Mouse (Mus musculus) neural tube, embryonic 11.5 days (tissue): ENCODE data around the gene Rps6. TPM values are rescaled to one million over a fixed set of nuclear protein-coding genes. Genes with fewer than 3 reads are reported as not detected.

Experiments used
- ATAC-seq: fragments of 200-750 bp; cut with Nextera tagmentation; 2 replicates; pipeline ENCODE4 v1.8.0; 2017; ENCODE audit warnings: moderate number of reproducible peaks, mild to moderate bottlenecking, moderate TSS enrichment, moderate library complexity; ENCODE audit not compliant: insufficient read depth, low FRiP score, low TSS enrichment
- DNase-seq: peaks from one replicate; pipeline ENCODE4 v3.0.0-alpha.2; 2015; ENCODE audit warnings: low spot score
- H3K27ac ChIP-seq: fragments of 300-500 bp; sonication (generic); 2 replicates; pipeline ENCODE4 v1.5.1; 2014; ENCODE audit warnings: low read depth, mild to moderate bottlenecking, low read length
- H3K27me3 ChIP-seq: fragments of 300-500 bp; sonication (generic); 2 replicates; pipeline ENCODE4 v1.6.1; 2014; ENCODE audit warnings: mild to moderate bottlenecking, low read length, mixed read lengths; ENCODE audit not compliant: control insufficient read depth, insufficient read depth
- H3K36me3 ChIP-seq: fragments of 300-500 bp; sonication (generic); 2 replicates; pipeline ENCODE4 v1.6.1; 2014; ENCODE audit warnings: mild to moderate bottlenecking, low read length, moderate library complexity, mixed read lengths; ENCODE audit not compliant: control insufficient read depth, insufficient read depth
- H3K4me1 ChIP-seq: fragments of 300-500 bp; sonication (generic); 2 replicates; pipeline ENCODE4 v1.6.1; 2014; ENCODE audit warnings: low read length, mixed read lengths; ENCODE audit not compliant: control insufficient read depth, insufficient read depth
- H3K4me2 ChIP-seq: fragments of 300-500 bp; sonication (generic); 2 replicates; pipeline ENCODE4 v1.6.1; 2014; ENCODE audit warnings: low read depth, mild to moderate bottlenecking, moderate library complexity
- H3K4me3 ChIP-seq: fragments of 300-500 bp; sonication (generic); 2 replicates; pipeline ENCODE4 v1.5.1; 2014; ENCODE audit warnings: low read depth, low read length
- H3K9ac ChIP-seq: fragments of 300-500 bp; sonication (generic); 2 replicates; pipeline ENCODE4 v1.6.1; 2014; ENCODE audit warnings: mild to moderate bottlenecking, low read length
- H3K9me3 ChIP-seq: fragments of 300-500 bp; sonication (generic); 2 replicates; pipeline ENCODE4 v1.6.1; 2016; ENCODE audit warnings: low read length; ENCODE audit not compliant: control insufficient read depth
- WGBS: fragments of 180-500 bp; shearing (Covaris S2); extraction: QIAGEN DNeasy Blood & Tissue Kit; methylation state at CpG from one replicate; pipeline ENCODE4 v1.1.7; 2014; 5-methylcytosine and 5-hydroxymethylcytosine counted together
- polyA plus RNA-seq: library from polyadenylated mRNA; unstranded; fragments of >200 nt; fragmentation: Nextera tagmentation; extraction: Ambion mirVana; gene quantifications from 2 replicates; pipeline ENCODE4 v1.2.1, GENCODE M21; 2014

Rps6 gene
- polyA plus RNA-seq, 1 experiment from 2014 or later: 700 TPM

- H3K4me1 ChIP-seq: no peaks in the 10 kb centered on the region
- no peaks in the 10 kb centered on the region for H3K27me3 ChIP-seq
- H3K9me3 ChIP-seq: no peaks in the 10 kb centered on the region
- DNase-seq: no peak
- H3K27ac ChIP-seq: no peak overlapping the region
- H3K9ac ChIP-seq: no peak overlapping the region
- H3K4me3 ChIP-seq: no peak overlapping the region
- no peak for ATAC-seq
- 95% methylated on average over 2 of the region's 2 CpGs for WGBS
- H3K4me2 ChIP-seq: no peak overlapping the region
- H3K36me3 ChIP-seq: peaks cover 7% of the 10 kb centered on the region; the same call in 1 of the 2 replicates
Observed at GRCm38 (mm10) chr4:86831896-86832295, 25.3 kb downstream of the Rps6 start.

DNA sequence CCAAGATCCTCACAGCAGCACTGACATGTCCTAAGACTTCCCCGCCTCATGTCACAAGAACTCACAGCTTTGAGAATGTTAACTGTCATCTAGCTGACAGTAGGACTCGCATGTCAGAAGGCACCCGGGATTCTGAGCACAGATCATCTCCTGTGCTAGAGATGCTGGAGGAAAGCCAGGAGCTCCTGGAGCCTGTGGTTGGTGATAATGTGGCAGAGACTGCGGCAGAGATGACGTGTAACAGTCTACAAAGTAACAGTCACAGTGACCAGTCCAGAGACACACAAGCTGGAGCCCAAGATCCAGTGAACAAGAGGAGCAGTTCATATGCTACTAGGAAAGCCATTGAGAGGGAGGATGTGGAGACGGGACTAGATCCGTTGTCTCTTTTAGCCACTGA lies 32.1 kb downstream of the Rps6 start:
- no peak for DNase-seq
- H3K9me3 ChIP-seq: no peaks in the 10 kb centered on the region
- H3K9ac ChIP-seq: no peak overlapping the region
- no peak overlapping the region for H3K27ac ChIP-seq
- peaks cover 7% of the 10 kb centered on the region; the same call in 1 of the 2 replicates for H3K36me3 ChIP-seq
- H3K4me1 ChIP-seq: no peaks in the 10 kb centered on the region
- no peaks in the 10 kb centered on the region for H3K27me3 ChIP-seq
- no peak overlapping the region for H3K4me2 ChIP-seq
- H3K4me3 ChIP-seq: no peak overlapping the region
- WGBS: 91% methylated on average over 7 of the region's 7 CpGs
- ATAC-seq: no peak

- peak; percentile 35 for DNase-seq
- WGBS: 84% methylated on average over 2 of the region's 2 CpGs
- Histone ChIP-seq H3K4me1 (no peaks in the 10 kb centered on the region), H3K9me3 (no peaks in the 10 kb centered on the region), H3K27ac (no peak overlapping the region), H3K4me2 (no peak overlapping the region), H3K36me3 (peaks cover 2% of the 10 kb centered on the region; the same call in 1 of the 2 replicates), H3K27me3 (no peaks in the 10 kb centered on the region), H3K9ac (no peak overlapping the region), H3K4me3 (no peak overlapping the region)
- ATAC-seq: no peak
Observed at GRCm38 (mm10) chr4:86823169-86823568, 34.0 kb downstream of the Rps6 start.

- no peaks in the 10 kb centered on the region for H3K27me3 ChIP-seq
- no peak overlapping the region for H3K4me3 ChIP-seq
- no peak overlapping the region for H3K4me2 ChIP-seq
- no peak overlapping the region for H3K9ac ChIP-seq
- no peaks in the 10 kb centered on the region for H3K4me1 ChIP-seq
- no peak overlapping the region for H3K27ac ChIP-seq
- ATAC-seq (no peak), DNase-seq (no peak)
- H3K36me3 ChIP-seq: no peaks in the 10 kb centered on the region
- H3K9me3 ChIP-seq: no peaks in the 10 kb centered on the region
- WGBS: 93% methylated on average over 2 of the region's 3 CpGs
Observed at GRCm38 (mm10) chr4:86814850-86815249, 42.4 kb downstream of the Rps6 start.

DNA sequence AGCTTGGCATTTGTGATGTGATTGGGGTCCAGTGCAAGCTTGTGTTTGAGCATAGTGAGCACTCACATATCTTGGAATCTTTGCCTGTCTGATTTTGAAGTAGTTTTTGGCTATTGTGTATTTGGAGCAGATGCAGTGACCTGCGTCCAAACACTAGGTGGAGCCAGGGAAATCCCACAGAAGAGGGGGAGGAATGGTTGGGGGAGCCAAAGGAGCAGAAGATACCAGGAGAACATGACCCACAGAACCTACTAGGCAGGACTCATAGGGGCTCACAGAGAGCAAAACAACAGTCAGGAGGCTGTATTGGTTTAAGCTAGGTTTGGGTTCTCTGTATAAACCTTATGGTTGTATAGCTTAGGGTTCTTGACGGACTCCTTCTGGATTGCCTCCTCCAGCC lies 46.6 kb downstream of the Rps6 start:
- WGBS: 54% methylated on average over 2 of the region's 2 CpGs
- peak; percentile 16 for DNase-seq
- no peaks in the 10 kb centered on the region for H3K4me1 ChIP-seq

More for the DNA sequence above, 46.6 kb downstream of the Rps6 start:
- Histone ChIP-seq H3K4me2 (no peak overlapping the region), H3K36me3 (no peaks in the 10 kb centered on the region), H3K9ac (no peak overlapping the region), H3K27ac (no peak overlapping the region), H3K27me3 (no peaks in the 10 kb centered on the region), H3K9me3 (no peaks in the 10 kb centered on the region), H3K4me3 (no peak overlapping the region)
- no peak for ATAC-seq

Other genes with a start within 250 kb of the Rps6 start
- gene Haus6, start 245.4 kb downstream of the Rps6 start, polyA plus RNA-seq: 28.9 and 29.2 TPM in 2 replicates
- 84.2 and 85.8 TPM in 2 replicates for gene Plin2, start 187.4 kb downstream of the Rps6 start, polyA plus RNA-seq
- gene Dennd4c, start 108.9 kb downstream of the Rps6 start, polyA plus RNA-seq: 5.3 and 6.7 TPM in 2 replicates
- 9.3 and 11.4 TPM in 2 replicates for gene Acer2, start 17.0 kb upstream of the Rps6 start, polyA plus RNA-seq